Mouse (Mus musculus) midbrain, embryonic 12.5 days (tissue): ENCODE measurements around the gene Ceacam16. TPM values are rescaled to one million over a fixed set of nuclear protein-coding genes. Genes with fewer than 3 reads are reported as not detected.
A peak's percentile ranks its signal among the peaks of the same experiment; 100 is the strongest.

Experiments used
- ATAC-seq: fragments of 200-750 bp; cut with Nextera tagmentation; 2 replicates; pipeline ENCODE4 v1.8.0; 2017; ENCODE audit warnings: low read depth, moderate TSS enrichment, moderate library complexity; ENCODE audit not compliant: low FRiP score
- H3K27ac ChIP-seq: fragments of 300-500 bp; sonication (generic); replicated peaks from 2 replicates; pipeline ENCODE4 v1.5.1; 2016; ENCODE audit warnings: mild to moderate bottlenecking
- H3K27me3 ChIP-seq: fragments of 300-500 bp; sonication (generic); 2 replicates; pipeline ENCODE4 v1.6.1; 2016; ENCODE audit warnings: mild to moderate bottlenecking
- H3K36me3 ChIP-seq: fragments of 300-500 bp; sonication (generic); 2 replicates; pipeline ENCODE4 v1.6.1; 2016
- H3K4me1 ChIP-seq: fragments of 300-500 bp; sonication (generic); 2 replicates; pipeline ENCODE4 v1.6.1; 2016
- H3K4me2 ChIP-seq: fragments of 300-500 bp; sonication (generic); replicated peaks from 2 replicates; pipeline ENCODE4 v1.6.1; 2016; ENCODE audit warnings: mild to moderate bottlenecking, moderate library complexity
- H3K4me3 ChIP-seq: fragments of 300-500 bp; sonication (generic); 2 replicates; pipeline ENCODE4 v1.5.1; 2016; ENCODE audit warnings: mild to moderate bottlenecking
- H3K9ac ChIP-seq: fragments of 300-500 bp; sonication (generic); replicated peaks from 2 replicates; pipeline ENCODE4 v1.6.1; 2016; ENCODE audit warnings: mild to moderate bottlenecking, moderate library complexity
- H3K9me3 ChIP-seq: fragments of 300-500 bp; sonication (generic); 2 replicates; pipeline ENCODE4 v1.6.1; 2016; ENCODE audit warnings: mild to moderate bottlenecking
- WGBS: fragments of 180-500 bp; shearing (Covaris S2); methylation state at CpG from one replicate; pipeline ENCODE4 v1.1.7; 2016; 5-methylcytosine and 5-hydroxymethylcytosine counted together
- polyA plus RNA-seq: library from polyadenylated mRNA; unstranded; fragments of >200 nt; fragmentation: Nextera tagmentation; extraction: Ambion mirVana; gene quantifications from 2 replicates; pipeline ENCODE4 v1.2.1, GENCODE M21; 2016

Ceacam16 gene
- polyA plus RNA-seq, 1 experiment from 2014 or later = 0.17 TPM

DNA sequence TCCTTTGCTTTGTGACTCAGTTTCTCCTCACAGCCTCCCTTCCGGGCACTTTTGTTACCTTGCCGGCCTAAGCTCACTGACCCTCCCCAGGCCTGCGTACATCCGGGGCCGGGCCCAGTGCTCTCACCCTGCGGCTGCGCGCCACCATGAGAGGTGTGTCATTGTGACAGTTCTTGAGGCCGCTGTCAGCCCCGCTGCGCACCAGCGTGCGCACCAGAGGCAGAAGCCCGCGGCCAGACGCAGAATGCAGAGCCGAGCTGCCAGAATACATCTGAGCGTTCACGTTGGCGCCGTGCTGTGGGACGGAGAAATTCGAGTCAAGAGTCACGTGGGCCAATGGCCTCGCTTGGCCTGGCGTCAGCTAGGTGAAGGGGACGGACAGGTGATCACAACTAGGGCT lies 51.7 kb downstream of the Ceacam16 start:
- Histone ChIP-seq H3K27me3 (peaks cover 66% of the 10 kb centered on the region), H3K4me3 (peak overlapping the region; percentile 24), H3K9me3 (no peaks in the 10 kb centered on the region), H3K27ac (no peak overlapping the region), H3K9ac (no peak overlapping the region), H3K4me2 (peak overlapping the region; percentile 42), H3K4me1 (peaks cover 11% of the 10 kb centered on the region), H3K36me3 (no peaks in the 10 kb centered on the region)
- WGBS = 3% methylated on average over 27 of the region's 27 CpGs
- ATAC-seq = peak; percentile 44; the same call in 1 of the 2 replicates

DNA sequence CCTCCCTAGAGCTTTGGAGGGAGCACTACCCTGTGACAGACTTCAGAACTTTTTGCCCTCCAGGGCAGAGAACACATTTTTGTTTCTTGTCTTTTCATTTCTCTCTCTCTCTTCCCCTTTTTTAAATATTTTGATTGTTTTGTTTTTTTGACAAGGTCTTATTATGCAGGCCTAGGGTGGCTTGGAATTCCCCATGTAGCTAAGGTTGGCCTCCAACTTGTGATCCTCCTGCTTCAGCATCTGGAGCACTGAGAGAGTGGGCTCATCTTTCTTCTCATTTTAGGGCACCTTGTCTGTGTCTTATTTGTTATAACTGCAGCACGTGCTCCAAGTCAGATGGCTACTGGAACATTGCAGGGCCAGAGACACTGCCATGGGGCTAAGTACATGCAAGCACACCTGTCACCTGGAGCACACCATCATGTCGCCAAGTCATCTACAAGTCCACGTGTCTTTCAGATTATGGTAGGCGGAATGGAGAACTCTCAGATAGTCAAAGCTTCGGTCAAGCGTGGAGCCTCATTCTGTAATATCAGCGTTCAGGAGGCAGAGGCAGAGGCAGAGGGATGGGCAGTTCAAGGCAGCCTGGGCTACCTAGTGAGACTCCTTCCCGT lies 54.6 kb downstream of the Ceacam16 start:
- ATAC-seq = no peak
- WGBS = 88% methylated on average over 8 of the region's 8 CpGs
- no peak overlapping the region for H3K9ac ChIP-seq
- peaks cover 44% of the 10 kb centered on the region for H3K27me3 ChIP-seq
- peaks cover 11% of the 10 kb centered on the region for H3K4me1 ChIP-seq
- H3K36me3 ChIP-seq = no peaks in the 10 kb centered on the region
- H3K4me2 ChIP-seq = no peak overlapping the region
- no peaks in the 10 kb centered on the region for H3K9me3 ChIP-seq
- no peak overlapping the region for H3K27ac ChIP-seq
- H3K4me3 ChIP-seq = no peak overlapping the region

DNA sequence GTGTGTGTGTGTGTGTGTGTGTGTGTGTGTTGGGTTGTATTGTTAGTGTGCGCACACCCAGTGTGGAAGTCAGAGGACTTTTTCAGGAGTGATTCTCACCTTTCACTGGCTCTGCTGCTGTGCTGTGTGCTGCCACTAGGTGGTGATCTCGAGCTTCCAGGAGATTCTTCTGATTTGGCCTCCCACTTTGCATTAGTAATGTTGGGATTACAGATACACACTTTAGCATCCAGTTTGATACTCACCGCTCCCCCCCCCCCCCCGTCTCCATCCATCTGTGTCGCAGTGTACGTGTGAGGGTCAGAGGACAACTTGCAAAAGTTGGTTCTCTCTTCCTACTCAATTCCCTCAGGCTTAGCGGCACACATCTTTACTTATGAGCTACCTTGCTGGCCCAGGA lies 58.1 kb downstream of the Ceacam16 start:
- H3K27me3 ChIP-seq = peaks cover 9% of the 10 kb centered on the region; the same call in 1 of the 2 replicates
- no peaks in the 10 kb centered on the region for H3K4me1 ChIP-seq
- no peak overlapping the region for H3K27ac ChIP-seq
- 22% methylated on average over 6 of the region's 7 CpGs for WGBS
- no peaks in the 10 kb centered on the region for H3K9me3 ChIP-seq
- no peak overlapping the region for H3K4me3 ChIP-seq
- no peak for ATAC-seq
- no peaks in the 10 kb centered on the region for H3K36me3 ChIP-seq
- H3K9ac ChIP-seq = no peak overlapping the region
- H3K4me2 ChIP-seq = no peak overlapping the region

Other genes starting within 250 kb of the Ceacam16 start
- 4.2 and 4.9 TPM in 2 replicates for gene Relb, start 231.9 kb downstream of the Ceacam16 start, polyA plus RNA-seq
- gene Clptm1, start 196.3 kb downstream of the Ceacam16 start, polyA plus RNA-seq = 103 and 106 TPM in 2 replicates
- 0.45 TPM in 1 of 2 replicates, not detected in the other for gene Apoc2, start 183.4 kb downstream of the Ceacam16 start, polyA plus RNA-seq
- not detected in 2 replicates for gene Gm44805, start 179.9 kb downstream of the Ceacam16 start, polyA plus RNA-seq
- gene Apoc4, start 179.8 kb downstream of the Ceacam16 start, polyA plus RNA-seq = 0.08 TPM in 1 of 2 replicates, not detected in the other
- gene Apoc1, start 168.6 kb downstream of the Ceacam16 start, polyA plus RNA-seq = 1.3 and 1.8 TPM in 2 replicates
- gene Apoe, start 162.1 kb downstream of the Ceacam16 start, polyA plus RNA-seq = 203 and 260 TPM in 2 replicates
- 148 and 152 TPM in 2 replicates for gene Tomm40, start 145.9 kb downstream of the Ceacam16 start, polyA plus RNA-seq
- gene Nectin2, start 110.8 kb downstream of the Ceacam16 start, polyA plus RNA-seq = 46.7 and 53.3 TPM in 2 replicates
- 10.7 and 14.1 TPM in 2 replicates for gene Bcam, start 90.3 kb downstream of the Ceacam16 start, polyA plus RNA-seq
- 0.27 and 0.36 TPM in 2 replicates for gene Cblc, start 64.5 kb downstream of the Ceacam16 start, polyA plus RNA-seq
- gene Bcl3, start 38.5 kb downstream of the Ceacam16 start, polyA plus RNA-seq = 0.52 and 0.64 TPM in 2 replicates
- 0.63 and 1.4 TPM in 2 replicates for gene Gm19345, start 9.3 kb downstream of the Ceacam16 start, polyA plus RNA-seq
- gene Ceacam19, start 26.7 kb upstream of the Ceacam16 start, polyA plus RNA-seq = not detected in 2 replicates
- 3.4 and 3.7 TPM in 2 replicates for gene Pvr, start 59.9 kb upstream of the Ceacam16 start, polyA plus RNA-seq
- gene Igsf23, start 89.5 kb upstream of the Ceacam16 start, polyA plus RNA-seq = not detected in 2 replicates
- gene Ceacam20, start 104.1 kb upstream of the Ceacam16 start, polyA plus RNA-seq = not detected in 2 replicates
- gene Nlrp9b, start 130.2 kb upstream of the Ceacam16 start, polyA plus RNA-seq = not detected in 2 replicates
- not detected in 2 replicates for gene Vmn1r91, start 238.4 kb upstream of the Ceacam16 start, polyA plus RNA-seq